Comparison of ENCODE assay signal across 8 mouse cellular contexts in the genomic region with DNA sequence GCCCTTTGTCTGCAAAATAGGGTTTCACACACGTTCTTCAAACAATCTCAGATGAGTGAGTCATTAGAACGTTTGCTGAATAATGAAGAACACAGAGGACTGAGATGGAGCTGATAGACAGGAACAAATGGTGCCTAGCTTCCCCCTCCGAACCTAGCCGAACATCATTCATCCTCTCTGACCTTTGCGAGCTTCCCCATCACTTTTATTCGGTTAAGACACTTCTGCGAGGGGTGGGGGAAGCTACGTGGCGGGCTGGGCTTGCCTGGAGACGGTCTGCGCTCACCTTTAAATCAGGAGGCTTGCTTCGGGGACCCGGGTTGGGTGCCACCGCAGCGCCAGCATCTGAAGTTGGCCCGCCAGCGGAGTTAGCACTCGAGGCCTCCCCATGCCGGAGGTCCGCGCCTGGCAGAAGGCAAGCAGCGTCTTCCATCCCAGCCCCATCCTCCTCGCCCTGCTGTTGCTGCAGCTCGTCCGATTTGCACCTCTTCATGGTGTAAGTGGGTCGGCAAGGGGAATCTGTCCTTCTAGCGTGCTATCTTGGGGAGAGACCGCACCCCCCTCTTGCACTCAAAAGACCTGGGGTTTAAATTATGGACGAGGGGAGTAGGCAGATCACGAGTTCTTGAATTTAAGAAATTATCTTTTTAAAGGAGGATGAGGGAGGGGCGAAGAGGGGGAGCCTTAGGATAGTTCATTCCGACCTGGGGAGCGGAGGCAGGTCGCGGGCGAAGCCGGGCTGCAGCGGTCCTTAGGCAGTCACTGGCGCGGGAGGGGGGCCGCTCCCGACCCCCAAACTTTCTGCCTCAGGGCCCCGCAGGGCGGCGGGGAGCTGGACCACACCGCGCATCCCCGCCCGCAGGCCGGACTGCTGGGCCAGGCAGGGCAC. TPM values are rescaled to one million over a fixed set of nuclear protein-coding genes. Genes with fewer than 3 reads are reported as not detected.
DNase-seq lines count a peak whose midpoint lies in the region; ATAC-seq and TF ChIP-seq lines count a peak whose summit lies in the region.

A gene (minus strand): TSS at position 591 of the 889 bp plus-strand sequence.

- H3K4me3 ChIP-seq in kidney, embryonic 15.5 days (replicated peaks), result peak within 1 kb of the TSS; percentile 80
- peak within 1 kb of the TSS; percentile 71 for H3K4me3 ChIP-seq in embryonic facial prominence, embryonic 11.5 days (ENCODE audit: low read depth, low read length)
- peak within 1 kb of the TSS; percentile 72 for H3K4me3 ChIP-seq in heart, embryonic 11.5 days (ENCODE audit: low read depth, low read length)
- H3K4me3 ChIP-seq in layer of hippocampus, adult 2 months, result peak within 1 kb of the TSS; percentile 83
- H3K4me3 ChIP-seq in stomach, embryonic 15.5 days (replicated peaks), result peak within 1 kb of the TSS; percentile 74

- peak within 1 kb of the TSS; percentile 78 for H3K27ac ChIP-seq in kidney, embryonic 15.5 days
- H3K27ac ChIP-seq in embryonic facial prominence, embryonic 11.5 days (replicated peaks; ENCODE audit: low read depth, low read length), result 0 out of 2 replicates have a peak within 1 kb of the TSS, but pooled peaks have one; percentile 16
- peak within 1 kb of the TSS; percentile 42 for H3K27ac ChIP-seq in heart, embryonic 11.5 days (ENCODE audit: low read depth, low read length)
- peak within 1 kb of the TSS; percentile 97 for H3K27ac ChIP-seq in layer of hippocampus, adult 2 months
- H3K27ac ChIP-seq in stomach, embryonic 15.5 days, result peak within 1 kb of the TSS; percentile 33

- under 1% methylated on average over 50 of the region's 50 CpGs for WGBS in kidney, embryonic 15.5 days
- under 1% methylated on average over 50 of the region's 50 CpGs for WGBS in embryonic facial prominence, embryonic 11.5 days
- under 1% methylated on average over 49 of the region's 50 CpGs for WGBS in heart, embryonic 11.5 days (ENCODE audit: insufficient replicate concordance)
- WGBS in stomach, embryonic 15.5 days, result under 1% methylated on average over 47 of the region's 50 CpGs

- no peak for DNase-seq in kidney, adult 9 months
- DNase-seq in ZHBTc4 (ENCODE audit: low read depth, low spot score), result peak; percentile 52
- peak; percentile 44 for DNase-seq in embryonic facial prominence, embryonic 11.5 days (ENCODE audit: low spot score)
- no peak for DNase-seq in layer of hippocampus, adult 2 months (ENCODE audit: low spot score in 2 of 2)

- H3K36me3 ChIP-seq in kidney, embryonic 15.5 days, result no peaks in the 10 kb centered on the region
- H3K36me3 ChIP-seq in embryonic facial prominence, embryonic 11.5 days (replicated peaks; ENCODE audit: control insufficient read depth, insufficient read depth, low read depth, low read length), result no peaks in the 10 kb centered on the region
- H3K36me3 ChIP-seq in heart, embryonic 11.5 days (ENCODE audit: control insufficient read depth, insufficient read depth, low read length), result no peaks in the 10 kb centered on the region
- no peaks in the 10 kb centered on the region for H3K36me3 ChIP-seq in stomach, embryonic 15.5 days

- TF ChIP-seq CTCF in layer of hippocampus, adult 2 months (conservative IDR thresholded peaks at IDR 0.05), result no peak

- peaks cover 46% of the 10 kb centered on the region for H3K4me1 ChIP-seq in kidney, embryonic 15.5 days
- H3K4me1 ChIP-seq in embryonic facial prominence, embryonic 11.5 days (ENCODE audit: control insufficient read depth, insufficient read depth, low read length), result no peaks in the 10 kb centered on the region
- H3K4me1 ChIP-seq in heart, embryonic 11.5 days (ENCODE audit: control insufficient read depth, insufficient read depth, low read length), result peaks cover 33% of the 10 kb centered on the region
- H3K4me1 ChIP-seq in stomach, embryonic 15.5 days, result peaks cover 23% of the 10 kb centered on the region

- peak; percentile 61 for ATAC-seq in kidney, embryonic 15.5 days (replicated peaks; ENCODE audit: low FRiP score)
- ATAC-seq in embryonic facial prominence, embryonic 11.5 days (replicated peaks; ENCODE audit: insufficient number of reproducible peaks, low FRiP score, low TSS enrichment, low read depth), result no peak
- ATAC-seq in heart, embryonic 11.5 days (replicated peaks; ENCODE audit: insufficient number of reproducible peaks, low FRiP score, low TSS enrichment), result no peak
- peak; percentile 39 for ATAC-seq in megakaryocyte, adult 5-6 weeks (ENCODE audit: poor library complexity, severe bottlenecking)
- ATAC-seq in stomach, embryonic 15.5 days (ENCODE audit: insufficient read depth, low FRiP score, low read depth), result no peak

- no peaks in the 10 kb centered on the region for H3K9me3 ChIP-seq in kidney, embryonic 15.5 days (replicated peaks)
- H3K9me3 ChIP-seq in embryonic facial prominence, embryonic 11.5 days (replicated peaks; ENCODE audit: control insufficient read depth, low read length), result no peaks in the 10 kb centered on the region
- H3K9me3 ChIP-seq in heart, embryonic 11.5 days (replicated peaks; ENCODE audit: control insufficient read depth, low read length), result no peaks in the 10 kb centered on the region
- no peaks in the 10 kb centered on the region for H3K9me3 ChIP-seq in stomach, embryonic 15.5 days

- H3K9ac ChIP-seq in kidney, embryonic 15.5 days, result peak within 1 kb of the TSS; percentile 84
- H3K9ac ChIP-seq in embryonic facial prominence, embryonic 11.5 days (replicated peaks; ENCODE audit: low read length), result peak within 1 kb of the TSS; percentile 92
- H3K9ac ChIP-seq in heart, embryonic 11.5 days (ENCODE audit: low read depth, low read length), result peak within 1 kb of the TSS; percentile 87
- peak within 1 kb of the TSS; percentile 68 for H3K9ac ChIP-seq in stomach, embryonic 15.5 days

- peak within 1 kb of the TSS; percentile 84 for H3K4me2 ChIP-seq in kidney, embryonic 15.5 days
- H3K4me2 ChIP-seq in embryonic facial prominence, embryonic 11.5 days (ENCODE audit: low read depth, low read length), result peak within 1 kb of the TSS; percentile 81
- peak within 1 kb of the TSS; percentile 73 for H3K4me2 ChIP-seq in heart, embryonic 11.5 days
- H3K4me2 ChIP-seq in stomach, embryonic 15.5 days, result peak within 1 kb of the TSS; percentile 81

- H3K27me3 ChIP-seq in kidney, embryonic 15.5 days, result no peaks in the 10 kb centered on the region
- H3K27me3 ChIP-seq in embryonic facial prominence, embryonic 11.5 days (ENCODE audit: control insufficient read depth, insufficient read depth, low read length), result no peaks in the 10 kb centered on the region
- H3K27me3 ChIP-seq in heart, embryonic 11.5 days (ENCODE audit: control insufficient read depth, insufficient read depth, low read length), result no peaks in the 10 kb centered on the region
- no peaks in the 10 kb centered on the region for H3K27me3 ChIP-seq in stomach, embryonic 15.5 days (replicated peaks)

RNA-seq across cellular contexts. Expression of the gene that starts here (rescaled TPM):
- 11.9 and 15.5 TPM in 2 replicates for polyA plus RNA-seq in kidney, embryonic 15.5 days (2015; fragmentation: Nextera tagmentation; extraction: Ambion mirVana)
- polyA plus RNA-seq in embryonic facial prominence, embryonic 11.5 days (2014; fragmentation: Nextera tagmentation; extraction: Ambion mirVana), result 6.8 and 8.0 TPM in 2 replicates
- 10.4 and 14.6 TPM in 2 replicates for polyA plus RNA-seq in heart, embryonic 11.5 days (2014; fragmentation: Nextera tagmentation; extraction: Ambion mirVana)
- total RNA-seq in layer of hippocampus, adult 2 months (2021), result 100 to 1,000 TPM; 242 to 256 TPM
- total RNA-seq in megakaryocyte, adult 5-6 weeks (2015), result 4.9 and 6.9 TPM in 2 replicates
- 5.3 and 7.8 TPM in 2 replicates for total RNA-seq in megakaryocyte, adult 5-6 weeks (2017)
- 20.3 and 52.2 TPM in 2 replicates for polyA plus RNA-seq in stomach, embryonic 15.5 days (2015; fragmentation: Nextera tagmentation; extraction: Ambion mirVana)

Comparison
In these comparisons a context has a peak if more than half of its experiments do, and no peak if none do; other contexts are left out.
1. RNA of the gene that starts here (total RNA-seq): 242 to 256 TPM in layer of hippocampus, adult 2 months; 4.9 to 7.8 TPM in megakaryocyte, adult 5-6 weeks; every median in the first group is over 10 times any median in the second.
2. ATAC-seq: peak in kidney, embryonic 15.5 days (single experiment) and megakaryocyte, adult 5-6 weeks (single experiment); none in embryonic facial prominence, embryonic 11.5 days (single experiment), heart, embryonic 11.5 days (single experiment) and stomach, embryonic 15.5 days (single experiment).
3. H3K27ac ChIP-seq: peak in every context shown above with its lines; median percentile 97 in layer of hippocampus, adult 2 months; 78 in kidney, embryonic 15.5 days; 42 in heart, embryonic 11.5 days; 33 in stomach, embryonic 15.5 days; 16 in embryonic facial prominence, embryonic 11.5 days.
4. DNase-seq: peak in ZHBTc4 (single experiment) and embryonic facial prominence, embryonic 11.5 days (single experiment); none in kidney, adult 9 months (single experiment) and layer of hippocampus, adult 2 months (0 of 2).
5. Peak in every context shown above with its lines, with median percentiles within 50 percentile points of each other: H3K4me2 ChIP-seq, H3K4me3 ChIP-seq and H3K9ac ChIP-seq.